Mouse (Mus musculus) stomach, postnatal 0 days (tissue): Measurements from ENCODE around the gene Eif4g3.

ENCODE experiments used
- CTCF ChIP-seq: IDR thresholded peaks from 2 replicates; pipeline ENCODE4 v1.5.1; 2016; ENCODE audit warnings: antibody characterized with exemption, low read depth, mild to moderate bottlenecking, moderate library complexity
- EP300 ChIP-seq: optimal IDR thresholded peaks from 2 replicates; pipeline ENCODE3; 2016; ENCODE audit warnings: antibody characterized with exemption

GRCm38 (mm10) chr4:138127371-138127770 lies 134.5 kb downstream of the Eif4g3 start:
- no peak for TF ChIP-seq CTCF
- no peak for TF ChIP-seq EP300
